ENCODE assay signal across 12 mouse cellular contexts in the genomic region with DNA sequence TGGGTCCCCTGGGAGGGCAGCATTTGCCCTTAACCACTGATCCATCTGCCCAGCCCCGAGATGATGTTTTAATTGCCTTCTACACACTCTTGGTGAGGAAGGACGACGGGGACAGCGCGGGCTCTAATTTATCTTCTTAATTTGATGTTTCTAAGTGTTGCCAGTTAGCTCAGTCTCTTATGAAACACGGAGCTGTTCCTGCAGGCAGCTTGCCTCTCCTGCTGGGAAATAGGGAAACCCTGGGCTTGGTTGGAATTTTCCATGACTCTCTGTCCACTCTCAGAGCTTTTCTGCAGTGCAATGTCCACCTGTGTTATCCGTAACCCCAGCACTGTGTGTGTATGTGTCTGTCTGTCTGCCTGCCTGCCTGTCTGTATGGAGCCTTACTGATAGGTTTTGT. TPM values are rescaled to one million over a fixed set of nuclear protein-coding genes. Genes with fewer than 3 reads are reported as not detected.
DNase-seq lines count a peak whose midpoint lies in the region; ATAC-seq and TF ChIP-seq lines count a peak whose summit lies in the region.
"Had no signal": no experiment of that assay in that cellular context is flagged by ENCODE, and none has a peak within 500 bp of the region (broad histone marks: within the 10 kb centered on the region; RNA-seq: fewer than 3 reads in every experiment).

No protein-coding gene starts in this region.

- H3K4me2 ChIP-seq in embryonic facial prominence, embryonic 14.5 days (ENCODE audit: low read depth, low read length) = no peak overlapping the region

- peak overlapping the region; percentile 4; the same call in 1 of the 2 replicates for H3K4me3 ChIP-seq in left cerebral cortex, adult 2 months
- H3K4me3 ChIP-seq in embryonic facial prominence, embryonic 14.5 days (ENCODE audit: low read depth, low read length) = no peak overlapping the region
- H3K4me3 ChIP-seq: megakaryocyte, embryonic 14.5 days had no signal

- peaks cover 26% of the 10 kb centered on the region for H3K36me3 ChIP-seq in embryonic facial prominence, embryonic 14.5 days (ENCODE audit: control insufficient read depth, insufficient read depth, low read length)

- ATAC-seq in embryonic facial prominence, embryonic 14.5 days (ENCODE audit: low read depth) = no peak
- ATAC-seq: forebrain, embryonic 16.5 days; hindbrain, embryonic 16.5 days had no signal

- H3K9ac ChIP-seq in embryonic facial prominence, embryonic 14.5 days (ENCODE audit: low read depth, low read length) = no peak overlapping the region

- peak overlapping the region; percentile 94 for H3K27ac ChIP-seq in left cerebral cortex, adult 2 months
- H3K27ac ChIP-seq in embryonic facial prominence, embryonic 14.5 days (replicated peaks; ENCODE audit: low read depth, low read length) = peak overlapping the region; percentile 40

- DNase-seq in heart, adult 11 months = peak; percentile 94
- DNase-seq in heart, postnatal 14 days = no peak
- DNase-seq in left cerebral cortex, adult 2 months (ENCODE audit: extremely low spot score in 1 of 2, low spot score in 2 of 2) = no peak
- no peak for DNase-seq in left cerebral cortex, postnatal 10 days (ENCODE audit: extremely low spot score in 1 of 2, low spot score in 2 of 2)
- DNase-seq in cerebellum, adult 18-20 months = peak; percentile 75 to 82
- DNase-seq in embryonic facial prominence, embryonic 14.5 days (ENCODE audit: low spot score) = no peak
- no peak for DNase-seq in kidney, adult 18-20 months
- DNase-seq: lung, adult 2 months; spleen, adult 18-20 months had no signal

- no peaks in the 10 kb centered on the region for H3K9me3 ChIP-seq in embryonic facial prominence, embryonic 14.5 days (ENCODE audit: control insufficient read depth, low read length)
- H3K9me3 ChIP-seq: megakaryocyte, embryonic 14.5 days had no signal

- TF ChIP-seq CTCF in left cerebral cortex, adult 2 months (IDR thresholded peaks at IDR 0.05) = no peak

- intact Hi-C loops in heart, postnatal 14 days (cut with DNase I) = no loop called here
- intact Hi-C loops in left cerebral cortex, adult 2 months (cut with DNase I) = no loop called here
- intact Hi-C loops in left cerebral cortex, postnatal 10 days (cut with DNase I) = no loop called here

- 85% methylated on average over 7 of the region's 7 CpGs for WGBS in embryonic facial prominence, embryonic 14.5 days

- H3K4me1 ChIP-seq in embryonic facial prominence, embryonic 14.5 days (ENCODE audit: control insufficient read depth, insufficient read depth, low read length) = peaks cover 23% of the 10 kb centered on the region

- H3K27me3 ChIP-seq in embryonic facial prominence, embryonic 14.5 days (replicated peaks; ENCODE audit: control insufficient read depth, insufficient read depth, low read length) = no peaks in the 10 kb centered on the region
- H3K27me3 ChIP-seq: megakaryocyte, embryonic 14.5 days had no signal

RNA-seq across cellular contexts. Expression of a gene that starts 22.0 kb away (rescaled TPM):
- total RNA-seq in heart, postnatal 14 days (2021) = 10 to 100 TPM; 44.5 to 49.6 TPM
- 100 to 1,000 TPM; 150 TPM for total RNA-seq in left cerebral cortex, adult 2 months (2021)
- total RNA-seq in left cerebral cortex, postnatal 10 days (2021) = 10 to 100 TPM; 26.4 to 30.1 TPM
- polyA plus RNA-seq in embryonic facial prominence, embryonic 14.5 days (2014; fragmentation: Nextera tagmentation; extraction: Ambion mirVana) = 4.2 and 5.1 TPM in 2 replicates

RNA-seq across cellular contexts. Expression of a gene that starts 30.4 kb away (rescaled TPM):
- total RNA-seq in heart, postnatal 14 days (2021) = 10 to 100 TPM; 68.1 to 71.3 TPM
- total RNA-seq in left cerebral cortex, adult 2 months (2021) = 10 to 100 TPM; 39.2 to 44.6 TPM
- total RNA-seq in left cerebral cortex, postnatal 10 days (2021) = 10 to 100 TPM; 31.3 to 34.7 TPM
- 229 and 261 TPM in 2 replicates for polyA plus RNA-seq in embryonic facial prominence, embryonic 14.5 days (2014; fragmentation: Nextera tagmentation; extraction: Ambion mirVana)

Comparison
In these comparisons a context has a peak if more than half of its experiments do, and no peak if none do; other contexts are left out.
1. DNase-seq: peak in heart, adult 11 months (single experiment) and cerebellum, adult 18-20 months (2 of 2); none in heart, postnatal 14 days (0 of 2), left cerebral cortex, adult 2 months (0 of 2), left cerebral cortex, postnatal 10 days (0 of 2), embryonic facial prominence, embryonic 14.5 days (single experiment) and kidney, adult 18-20 months (single experiment).